Mouse (Mus musculus) adrenal gland, postnatal 4 days (tissue): ENCODE data around the gene Pgc. TPM values are rescaled to one million over a fixed set of nuclear protein-coding genes. Genes with fewer than 3 reads are reported as not detected.

Experiments
- DNase-seq, 2 experiments: peaks; one replicate each; pipeline ENCODE4 v3.0.0; 2021 to 2022; ENCODE audit warnings: low spot score in 2 of 2, mixed read lengths in 2 of 2
- total RNA-seq, 2 experiments: library from RNA; stranded (reverse); gene quantifications; 2 replicates each; pipeline ENCODE4 v1.2.3; 2021

Pgc gene
- total RNA-seq, 2 experiments from 2014 or later: not detected

- DNase-seq: no peak
Measured at GRCm38 (mm10) chr17:47748791-47749553, 22.3 kb downstream of the Pgc start.

DNA sequence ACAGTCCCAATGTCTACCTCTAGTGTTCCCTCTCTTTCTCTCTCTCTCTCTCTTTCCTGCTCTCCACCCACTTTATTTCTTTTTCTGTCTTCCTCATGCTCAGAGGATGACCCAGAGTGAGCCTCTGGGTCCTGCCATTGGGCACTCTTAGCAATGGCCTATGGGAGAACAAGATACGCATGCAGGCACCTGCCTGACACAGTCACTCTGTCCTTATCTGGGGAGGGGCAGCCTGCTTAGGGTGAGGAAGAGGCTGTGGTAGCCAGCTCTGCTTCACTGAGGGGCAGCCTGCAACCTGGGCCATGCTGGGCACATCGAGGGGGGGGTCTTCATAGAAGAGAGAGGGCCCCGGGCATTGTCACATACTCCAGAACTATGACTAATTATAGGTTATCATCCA is 23.0 kb downstream of the Pgc start:
- no peak for DNase-seq

- no peak for DNase-seq
Measured at GRCm38 (mm10) chr17:47750101-47750500, 23.5 kb downstream of the Pgc start.

DNA sequence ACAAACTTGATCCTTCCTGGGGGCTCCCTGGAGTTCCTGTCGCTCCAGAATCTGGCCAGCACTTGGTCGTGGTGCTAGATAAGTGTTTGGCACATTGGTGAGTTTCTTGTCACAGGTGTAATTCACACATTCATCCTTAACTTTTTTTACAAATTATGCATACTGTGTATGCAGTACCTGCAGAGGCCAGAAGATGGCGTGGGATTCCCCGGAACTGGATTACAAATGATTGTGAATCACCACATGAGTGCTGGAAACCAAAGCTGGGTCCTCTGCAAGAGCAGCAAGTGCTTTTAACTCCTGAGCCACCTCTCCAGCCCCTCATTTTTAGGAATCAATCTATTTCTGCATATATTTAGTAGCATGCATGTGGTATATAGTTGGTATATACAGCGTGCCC is 25.2 kb downstream of the Pgc start:
- DNase-seq: no peak

- no peak for DNase-seq
Measured at GRCm38 (mm10) chr17:47753130-47753775, 26.6 kb downstream of the Pgc start.

DNA sequence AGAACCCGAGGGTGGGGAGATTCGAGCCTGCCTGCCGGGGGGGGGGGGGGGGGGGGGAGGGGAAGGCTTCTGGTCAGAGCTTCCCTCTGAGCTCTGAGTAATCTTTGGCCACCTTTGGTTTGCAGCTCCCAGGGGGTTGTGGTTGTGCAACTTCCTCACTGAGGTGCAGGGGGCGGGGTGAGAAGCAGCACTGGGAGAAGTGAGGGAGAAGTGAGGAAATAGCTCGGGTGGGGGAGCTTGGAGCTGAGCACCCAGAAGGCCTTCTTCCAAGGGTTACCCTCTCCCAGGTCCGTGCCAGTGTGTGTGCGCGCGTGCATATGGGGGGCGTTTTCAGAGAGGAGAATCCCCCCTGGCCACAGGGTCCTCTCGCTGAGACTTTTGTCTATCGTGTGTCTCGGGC is 27.6 kb downstream of the Pgc start:
- no peak for DNase-seq

DNA sequence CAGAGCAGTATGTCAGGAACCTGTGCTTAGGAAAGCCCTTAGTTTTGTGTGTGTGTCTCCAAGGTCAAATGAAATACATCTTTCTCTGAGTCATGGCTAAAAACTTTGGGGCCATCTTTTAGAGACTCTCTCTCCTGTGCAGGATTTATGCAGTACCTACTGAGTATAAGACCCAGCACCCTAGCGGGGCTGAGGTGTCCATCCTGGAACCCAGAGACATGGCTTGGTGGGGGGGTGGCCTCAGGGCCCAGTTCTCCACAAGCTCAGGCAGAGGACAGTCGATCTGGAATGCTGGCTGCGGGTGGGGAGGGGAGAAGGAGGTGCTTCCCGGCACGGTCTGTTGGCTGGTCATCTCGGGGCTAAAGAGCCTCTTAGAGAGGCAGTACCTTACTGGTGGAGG is 29.7 kb downstream of the Pgc start:
- no peak for DNase-seq

GRCm38 (mm10) chr17:47757056-47757610 is 30.5 kb downstream of the Pgc start:
- DNase-seq: no peak

GRCm38 (mm10) chr17:47759702-47760410 is 33.2 kb downstream of the Pgc start:
- no peak for DNase-seq

DNA sequence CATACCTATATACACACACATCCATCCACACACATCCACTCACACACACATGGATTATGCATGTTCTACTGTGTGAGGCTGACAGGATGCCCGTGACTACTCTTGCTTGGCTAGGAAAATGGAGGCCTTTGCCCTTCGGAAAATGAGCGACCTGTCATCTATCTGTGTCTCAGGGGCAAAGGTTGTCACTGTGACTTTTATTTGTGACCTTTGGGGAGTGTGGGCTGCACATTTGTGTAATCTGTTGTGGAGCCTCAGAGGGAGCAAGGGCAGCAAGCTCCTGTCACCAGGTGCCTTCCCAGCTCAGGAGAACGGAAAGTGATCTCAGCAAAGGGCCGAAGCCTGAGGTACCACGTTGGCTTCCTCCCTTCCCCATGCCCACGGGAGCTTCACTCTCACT is 35.4 kb downstream of the Pgc start:
- DNase-seq: no peak

GRCm38 (mm10) chr17:47762518-47763340 is 36.1 kb downstream of the Pgc start:
- no peak for DNase-seq

GRCm38 (mm10) chr17:47765986-47766385 is 39.3 kb downstream of the Pgc start:
- no peak for DNase-seq

- DNase-seq: no peak
Measured at GRCm38 (mm10) chr17:47766407-47767043, 39.9 kb downstream of the Pgc start.

DNA sequence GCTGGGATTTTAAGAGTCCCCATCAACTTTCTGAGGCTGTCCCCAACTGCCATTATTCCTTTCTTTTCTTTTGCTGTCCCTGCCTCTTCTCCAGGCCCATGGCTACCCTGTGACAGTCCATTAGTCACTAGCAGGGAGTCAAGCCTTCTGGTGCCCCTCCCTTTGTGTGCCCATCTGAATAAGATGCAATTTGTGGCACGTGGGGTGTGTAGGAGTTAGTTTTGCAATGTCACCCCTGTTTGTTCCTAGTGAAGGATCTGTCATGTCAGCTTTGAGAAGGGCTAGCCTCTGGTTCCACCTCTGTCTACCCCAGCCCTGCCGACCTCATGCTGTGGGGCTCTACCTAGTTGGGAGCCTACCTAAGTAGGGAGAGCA is 40.4 kb downstream of the Pgc start:
- DNase-seq: no peak

GRCm38 (mm10) chr17:47767456-47768141 is 41.0 kb downstream of the Pgc start:
- no peak for DNase-seq

DNA sequence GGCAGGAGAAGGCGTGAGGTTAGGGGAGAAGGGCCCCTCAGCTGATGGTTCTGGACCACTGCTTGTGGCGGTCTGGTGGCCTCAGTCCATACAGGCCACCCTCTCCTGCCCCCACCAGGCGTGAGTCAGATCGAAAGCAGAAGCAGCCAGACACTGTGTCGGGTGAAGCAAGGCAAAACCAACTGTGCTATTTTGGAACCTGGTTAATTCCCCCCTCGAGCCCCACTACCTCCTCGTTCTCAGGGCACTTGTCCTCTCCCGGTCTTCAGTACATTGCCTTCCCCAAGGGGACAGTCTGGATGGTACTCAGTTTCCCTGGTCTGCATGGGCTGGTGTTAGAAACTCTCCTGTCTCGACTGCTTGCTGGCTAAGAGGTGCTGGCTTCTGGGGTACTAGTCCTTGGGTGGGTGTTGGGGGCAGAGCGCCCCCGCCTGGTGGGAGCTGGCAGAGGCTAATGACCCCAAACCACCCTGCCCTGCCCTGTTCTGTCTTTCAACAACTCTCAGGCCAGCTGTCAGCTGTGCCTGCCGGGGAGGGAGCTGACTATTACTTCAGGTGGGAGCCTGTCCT is 42.1 kb downstream of the Pgc start:
- DNase-seq: no peak

DNA sequence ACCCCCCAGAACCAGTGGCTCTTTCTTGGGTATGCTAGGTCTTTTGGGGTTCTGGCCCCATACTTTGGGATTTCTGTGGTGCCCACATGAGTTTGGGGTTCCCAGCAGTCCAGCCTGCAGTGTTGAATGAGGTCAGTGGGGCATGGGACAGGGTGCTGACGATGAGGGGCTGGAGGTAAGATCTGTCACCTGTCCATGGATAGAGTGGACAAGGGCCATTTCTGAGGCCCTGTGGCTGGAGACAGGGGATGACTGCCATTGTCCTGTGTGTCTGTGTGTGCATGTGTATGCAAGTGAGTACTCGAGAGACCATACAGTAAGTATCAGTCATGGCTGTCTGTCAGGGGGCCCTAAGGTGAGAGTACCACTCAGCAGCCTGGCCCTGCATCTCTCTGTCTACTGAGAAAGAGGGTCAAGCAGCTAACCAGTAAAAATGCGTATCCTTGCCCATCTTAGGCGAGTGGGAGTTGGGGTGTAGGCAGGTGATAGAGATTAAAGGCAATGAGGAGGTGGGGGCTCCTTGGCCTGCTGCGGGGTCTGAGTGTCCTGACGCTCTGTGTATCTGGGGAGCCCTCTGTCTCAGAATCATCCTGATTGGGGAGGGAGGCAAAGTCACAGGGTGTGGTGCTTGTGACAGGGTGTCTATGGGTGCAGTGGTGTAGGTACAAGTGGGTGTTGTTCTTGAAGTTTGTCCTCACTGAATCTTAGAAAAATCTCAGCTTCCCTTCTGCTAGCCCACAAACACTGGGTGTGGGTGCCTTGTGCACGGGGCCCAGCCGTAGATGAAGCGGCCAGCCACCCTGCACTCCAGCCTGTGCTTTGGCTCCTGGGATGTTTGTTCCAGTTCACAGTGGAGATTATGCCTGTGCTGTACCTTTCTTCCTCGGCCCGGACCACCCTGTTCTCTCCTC is 43.0 kb downstream of the Pgc start:
- DNase-seq: no peak

GRCm38 (mm10) chr17:47773604-47774003 is 47.0 kb downstream of the Pgc start:
- no peak for DNase-seq

GRCm38 (mm10) chr17:47777141-47777540 is 50.5 kb downstream of the Pgc start:
- DNase-seq: no peak
